Mouse (Mus musculus) lung, postnatal 14 days (tissue): ENCODE data around the gene Esrra.
"Not testable (repeated sequence)": the region's sequence is repeated elsewhere in the genome, so short reads cannot be mapped to it uniquely, and the experiment has no call there.

ENCODE experiments used
- DNase-seq: peaks from one replicate; pipeline ENCODE4 v3.0.0; 2021

The Esrra gene

GRCm38 (mm10) chr19:6895608-6896305 lies 25.9 kb downstream of the Esrra start:
- DNase-seq: not testable (repeated sequence)

- DNase-seq: no peak
These were observed 27.7 kb downstream of the Esrra start for GRCm38 (mm10) chr19:6893731-6894451.

GRCm38 (mm10) chr19:6892512-6892911 lies 29.1 kb downstream of the Esrra start:
- DNase-seq: no peak

GRCm38 (mm10) chr19:6877965-6878364 lies 43.6 kb downstream of the Esrra start:
- DNase-seq: no peak

GRCm38 (mm10) chr19:6876799-6877198 lies 44.8 kb downstream of the Esrra start:
- no peak for DNase-seq

- DNase-seq: no peak
These were observed 45.8 kb downstream of the Esrra start for GRCm38 (mm10) chr19:6875834-6876233.

GRCm38 (mm10) chr19:6874257-6874656 lies 47.4 kb downstream of the Esrra start:
- DNase-seq: no peak

GRCm38 (mm10) chr19:6872701-6873100 lies 48.9 kb downstream of the Esrra start:
- DNase-seq: no peak

- DNase-seq: no peak
These were observed 49.9 kb downstream of the Esrra start for GRCm38 (mm10) chr19:6871574-6872271.

- DNase-seq: peak; percentile 60
These were observed 52.3 kb downstream of the Esrra start for GRCm38 (mm10) chr19:6869355-6869754.

GRCm38 (mm10) chr19:6861451-6861850 lies 60.2 kb downstream of the Esrra start:
- DNase-seq: no peak
